8 mouse cellular contexts compared by ENCODE assay signal in the genomic region with DNA sequence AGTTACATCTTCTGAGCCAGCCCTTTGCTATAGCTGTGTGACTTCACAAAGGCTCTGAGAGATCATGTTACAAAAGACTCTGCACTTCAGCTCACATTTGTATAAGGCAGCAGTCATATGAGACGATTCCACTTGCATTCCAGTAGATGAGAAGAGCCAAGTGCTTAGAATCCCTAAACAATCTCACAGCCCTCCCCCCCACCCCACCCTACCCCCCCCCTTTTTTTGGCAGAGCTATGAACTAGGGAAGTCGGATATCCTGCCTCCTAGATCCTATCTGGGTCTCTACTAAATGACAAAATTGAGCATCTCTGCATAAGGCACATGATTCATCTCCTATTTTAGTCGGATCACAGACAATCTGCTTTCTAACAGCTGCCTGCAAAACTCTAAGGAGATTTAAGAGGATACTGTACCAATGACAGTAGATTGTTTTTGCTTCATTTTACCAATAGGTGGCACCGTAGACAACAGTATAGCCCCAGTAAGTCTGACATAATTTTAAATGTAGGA.
DNase-seq lines count a peak whose midpoint lies in the region; ATAC-seq lines count a peak whose summit lies in the region.

No protein-coding gene starts in this region.

- no peaks in the 10 kb centered on the region for H3K36me3 ChIP-seq in hindbrain, embryonic 14.5 days (replicated peaks; ENCODE audit: control insufficient read depth, insufficient read depth)

- no peak overlapping the region for H3K4me3 ChIP-seq in hindbrain, embryonic 14.5 days (replicated peaks; ENCODE audit: low read length)

- DNase-seq in cerebellum, postnatal 10 days, result peak; percentile 18 to 63
- no peak for DNase-seq in cerebellum, postnatal 25 days
- DNase-seq in thymus, postnatal 0 days (ENCODE audit: low spot score), result peak; percentile 26
- no peak for DNase-seq in thymus, postnatal 10 days (ENCODE audit: low spot score in 2 of 2)
- DNase-seq in hindbrain, embryonic 14.5 days (ENCODE audit: low spot score), result peak; percentile 83
- no peak for DNase-seq in thymus, postnatal 25 days
- DNase-seq in adrenal gland, postnatal 10 days, result no peak

- 0 out of 2 replicates have a peak overlapping the region, but pooled peaks have one; percentile 4 for H3K9ac ChIP-seq in hindbrain, embryonic 14.5 days

- no peaks in the 10 kb centered on the region for H3K4me1 ChIP-seq in hindbrain, embryonic 14.5 days (replicated peaks; ENCODE audit: control insufficient read depth, insufficient read depth, low read length)

- H3K27me3 ChIP-seq in hindbrain, embryonic 14.5 days (ENCODE audit: control insufficient read depth, insufficient read depth, low read length), result no peaks in the 10 kb centered on the region

- 0 out of 2 replicates have a peak overlapping the region, but pooled peaks have one; percentile 9 for H3K4me2 ChIP-seq in hindbrain, embryonic 14.5 days (replicated peaks)

- H3K27ac ChIP-seq in hindbrain, embryonic 14.5 days, result peak overlapping the region; percentile 38

- H3K9me3 ChIP-seq in hindbrain, embryonic 14.5 days (ENCODE audit: control insufficient read depth, low read length), result no peaks in the 10 kb centered on the region

- WGBS in hindbrain, embryonic 14.5 days, result 11% methylated on average over 4 of the region's 4 CpGs

- ATAC-seq in hindbrain, embryonic 14.5 days (ENCODE audit: low FRiP score), result peak; percentile 87
- ATAC-seq in megakaryocyte, adult 5-6 weeks (ENCODE audit: poor library complexity, severe bottlenecking), result 0 out of 2 replicates have a peak, but pooled peaks have one; percentile 35

Comparison
In these comparisons a context has a peak if more than half of its experiments do, and no peak if none do; other contexts are left out.
1. DNase-seq: peak in cerebellum, postnatal 10 days (2 of 2), thymus, postnatal 0 days (single experiment) and hindbrain, embryonic 14.5 days (single experiment); none in cerebellum, postnatal 25 days (0 of 2), thymus, postnatal 10 days (0 of 2), thymus, postnatal 25 days (single experiment) and adrenal gland, postnatal 10 days (single experiment).